Mouse (Mus musculus) midbrain, embryonic 12.5 days (tissue): ENCODE measurements around the gene Med16. TPM values are rescaled to one million over a fixed set of nuclear protein-coding genes. Genes with fewer than 3 reads are reported as not detected.

ENCODE experiments used
- ATAC-seq: fragments of 200-750 bp; cut with Nextera tagmentation; 2 replicates; pipeline ENCODE4 v1.8.0; 2017; ENCODE audit warnings: low read depth, moderate TSS enrichment, moderate library complexity; ENCODE audit not compliant: low FRiP score
- H3K27ac ChIP-seq: fragments of 300-500 bp; sonication (generic); replicated peaks from 2 replicates; pipeline ENCODE4 v1.5.1; 2016; ENCODE audit warnings: mild to moderate bottlenecking
- H3K27me3 ChIP-seq: fragments of 300-500 bp; sonication (generic); 2 replicates; pipeline ENCODE4 v1.6.1; 2016; ENCODE audit warnings: mild to moderate bottlenecking
- H3K36me3 ChIP-seq: fragments of 300-500 bp; sonication (generic); 2 replicates; pipeline ENCODE4 v1.6.1; 2016
- H3K4me1 ChIP-seq: fragments of 300-500 bp; sonication (generic); 2 replicates; pipeline ENCODE4 v1.6.1; 2016
- H3K4me2 ChIP-seq: fragments of 300-500 bp; sonication (generic); replicated peaks from 2 replicates; pipeline ENCODE4 v1.6.1; 2016; ENCODE audit warnings: mild to moderate bottlenecking, moderate library complexity
- H3K4me3 ChIP-seq: fragments of 300-500 bp; sonication (generic); 2 replicates; pipeline ENCODE4 v1.5.1; 2016; ENCODE audit warnings: mild to moderate bottlenecking
- H3K9ac ChIP-seq: fragments of 300-500 bp; sonication (generic); replicated peaks from 2 replicates; pipeline ENCODE4 v1.6.1; 2016; ENCODE audit warnings: mild to moderate bottlenecking, moderate library complexity
- H3K9me3 ChIP-seq: fragments of 300-500 bp; sonication (generic); 2 replicates; pipeline ENCODE4 v1.6.1; 2016; ENCODE audit warnings: mild to moderate bottlenecking
- WGBS: fragments of 180-500 bp; shearing (Covaris S2); methylation state at CpG from one replicate; pipeline ENCODE4 v1.1.7; 2016; 5-methylcytosine and 5-hydroxymethylcytosine counted together
- polyA plus RNA-seq: library from polyadenylated mRNA; unstranded; fragments of >200 nt; fragmentation: Nextera tagmentation; extraction: Ambion mirVana; gene quantifications from 2 replicates; pipeline ENCODE4 v1.2.1, GENCODE M21; 2016

Med16 gene
- 65.4 and 68.4 TPM in 2 replicates for polyA plus RNA-seq

DNA sequence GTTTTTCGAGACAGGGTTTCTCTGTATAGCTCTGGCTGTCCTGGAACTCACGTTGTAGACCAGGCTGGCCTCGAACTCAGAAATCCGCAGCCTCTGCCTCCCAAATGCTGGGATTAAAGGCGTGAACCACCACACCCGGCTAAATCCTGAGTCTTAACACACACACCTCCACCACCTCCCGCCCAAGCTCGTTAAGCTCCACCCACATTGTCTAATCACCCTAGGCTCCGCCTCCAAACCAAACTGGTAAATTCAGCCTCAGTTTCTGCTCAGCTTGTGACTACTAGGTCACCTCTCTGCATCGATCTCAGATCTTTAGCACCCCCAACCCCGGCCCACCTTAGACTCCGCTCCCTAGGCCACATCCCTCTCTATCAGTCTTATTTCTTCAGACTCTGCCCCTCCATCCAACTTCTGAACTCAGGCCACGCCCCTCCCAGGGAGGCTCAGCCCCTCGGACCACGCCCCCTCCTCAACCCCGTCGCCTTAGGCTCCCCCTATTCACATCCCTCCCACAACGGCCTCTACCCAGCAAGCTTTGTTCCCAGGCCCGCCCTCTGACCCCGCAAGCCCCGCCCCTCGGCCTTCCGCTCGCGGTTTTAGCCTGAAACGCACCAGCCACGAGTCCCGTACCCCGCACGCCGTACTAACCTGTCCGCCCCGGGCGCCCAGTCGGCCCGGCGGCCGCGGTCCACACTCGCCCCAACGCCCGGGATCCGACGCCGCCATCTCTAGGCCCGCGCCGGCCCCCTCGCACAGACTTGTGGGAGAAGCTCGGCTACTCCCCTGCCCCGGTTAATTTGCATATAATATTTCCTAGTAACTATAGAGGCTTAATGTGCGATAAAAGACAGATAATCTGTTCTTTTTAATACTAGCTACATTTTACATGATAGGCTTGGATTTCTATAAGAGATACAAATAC is at the start of gene Med16:
Med16 (minus strand) TSS at position 757 of the 925 bp plus-strand sequence.
- WGBS = 2% methylated on average over 52 of the region's 52 CpGs

DNA sequence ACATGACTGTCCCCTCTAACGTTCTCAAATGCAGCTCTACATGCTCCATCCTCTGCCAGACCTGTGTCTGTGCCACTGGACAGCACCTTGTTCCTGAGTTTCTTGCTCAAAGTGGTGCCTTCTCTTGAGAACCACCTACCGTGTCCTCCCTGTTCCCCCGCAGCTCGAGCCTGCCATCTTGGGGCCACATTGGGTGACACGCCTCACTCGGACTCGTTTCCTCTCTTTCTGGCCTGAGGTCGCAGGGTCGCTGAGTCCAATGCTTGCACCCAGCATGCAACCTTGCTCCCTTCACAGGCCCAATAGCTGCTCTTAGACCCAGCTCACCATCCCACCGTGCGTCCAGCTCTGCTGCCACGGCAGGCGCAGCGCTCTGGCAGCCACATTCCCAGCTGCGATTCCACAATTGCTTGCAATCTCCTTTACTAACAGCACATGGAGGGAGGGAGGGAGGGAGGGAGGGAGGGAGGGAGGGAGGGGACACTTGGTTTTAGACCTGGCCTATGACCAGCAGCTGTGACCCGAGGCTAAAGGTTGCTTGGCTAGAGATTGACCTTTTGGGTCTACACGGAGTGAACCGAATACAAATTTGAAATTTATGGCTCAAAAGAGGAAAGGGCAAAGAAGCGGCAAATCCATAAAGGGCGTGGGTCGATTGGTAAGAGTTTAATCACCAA is 49.6 kb upstream of the Med16 start:
- H3K36me3 ChIP-seq = peaks cover 22% of the 10 kb centered on the region
- peak overlapping the region; percentile 1; the same call in 1 of the 2 replicates for H3K4me2 ChIP-seq
- H3K27ac ChIP-seq = no peak overlapping the region
- H3K4me3 ChIP-seq = no peak overlapping the region
- ATAC-seq = no peak
- no peak overlapping the region for H3K9ac ChIP-seq
- WGBS = 12% methylated on average over 21 of the region's 21 CpGs
- H3K27me3 ChIP-seq = no peaks in the 10 kb centered on the region
- peaks cover 11% of the 10 kb centered on the region for H3K4me1 ChIP-seq
- H3K9me3 ChIP-seq = no peaks in the 10 kb centered on the region

More for the DNA sequence above, at the start of gene Med16:
- peak; percentile 93 for ATAC-seq
- H3K36me3 ChIP-seq = peaks cover 57% of the 10 kb centered on the region
- no peaks in the 10 kb centered on the region for H3K27me3 ChIP-seq
- peaks cover 9% of the 10 kb centered on the region for H3K4me1 ChIP-seq
- no peaks in the 10 kb centered on the region for H3K9me3 ChIP-seq
- peak within 1 kb of the TSS; percentile 73 for H3K9ac ChIP-seq
- H3K4me3 ChIP-seq = peak within 1 kb of the TSS; percentile 64
- H3K27ac ChIP-seq = peak within 1 kb of the TSS; percentile 98
- H3K4me2 ChIP-seq = peak within 1 kb of the TSS; percentile 46

DNA sequence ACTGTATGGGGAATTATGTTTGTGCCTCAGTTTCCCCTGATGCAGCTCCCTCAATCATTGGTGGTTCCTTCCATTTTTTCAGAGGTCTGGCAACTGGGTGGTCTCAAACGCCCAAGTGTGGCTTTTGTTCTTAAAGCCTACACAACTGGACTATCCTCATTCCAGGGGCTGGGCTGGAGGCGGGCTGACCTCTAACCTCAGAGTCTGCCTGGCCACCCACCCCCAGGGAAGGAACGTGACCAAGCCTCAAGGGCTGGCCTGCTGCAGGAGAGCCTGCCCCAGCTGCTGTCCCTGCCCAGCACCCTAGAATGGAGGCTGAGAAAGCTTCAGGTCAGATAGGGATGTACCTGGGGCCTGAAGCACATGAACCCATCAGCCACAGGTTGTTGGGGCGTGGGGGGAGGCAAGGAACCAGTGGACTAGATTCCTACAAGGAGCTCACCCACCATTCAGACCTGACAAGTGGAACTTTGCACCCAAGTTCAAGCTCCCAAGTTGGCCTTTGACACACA is 48.0 kb upstream of the Med16 start:
- H3K4me1 ChIP-seq = peaks cover 11% of the 10 kb centered on the region
- no peaks in the 10 kb centered on the region for H3K27me3 ChIP-seq
- WGBS = 14% methylated on average over 4 of the region's 4 CpGs
- no peak overlapping the region for H3K27ac ChIP-seq
- H3K4me2 ChIP-seq = no peak overlapping the region
- no peaks in the 10 kb centered on the region for H3K9me3 ChIP-seq
- ATAC-seq = no peak
- no peak overlapping the region for H3K9ac ChIP-seq
- no peak overlapping the region for H3K4me3 ChIP-seq
- peaks cover 17% of the 10 kb centered on the region for H3K36me3 ChIP-seq

GRCm38 (mm10) chr10:79955691-79956090 is 47.0 kb upstream of the Med16 start:
- no peak for ATAC-seq
- no peak overlapping the region for H3K27ac ChIP-seq
- WGBS = 76% methylated on average over 9 of the region's 9 CpGs
- H3K9me3 ChIP-seq = no peaks in the 10 kb centered on the region
- no peak overlapping the region for H3K4me2 ChIP-seq
- no peak overlapping the region for H3K4me3 ChIP-seq
- peaks cover 23% of the 10 kb centered on the region for H3K36me3 ChIP-seq
- peak overlapping the region; percentile 34; the same call in 1 of the 2 replicates for H3K9ac ChIP-seq
- no peaks in the 10 kb centered on the region for H3K27me3 ChIP-seq
- peaks cover 6% of the 10 kb centered on the region for H3K4me1 ChIP-seq

DNA sequence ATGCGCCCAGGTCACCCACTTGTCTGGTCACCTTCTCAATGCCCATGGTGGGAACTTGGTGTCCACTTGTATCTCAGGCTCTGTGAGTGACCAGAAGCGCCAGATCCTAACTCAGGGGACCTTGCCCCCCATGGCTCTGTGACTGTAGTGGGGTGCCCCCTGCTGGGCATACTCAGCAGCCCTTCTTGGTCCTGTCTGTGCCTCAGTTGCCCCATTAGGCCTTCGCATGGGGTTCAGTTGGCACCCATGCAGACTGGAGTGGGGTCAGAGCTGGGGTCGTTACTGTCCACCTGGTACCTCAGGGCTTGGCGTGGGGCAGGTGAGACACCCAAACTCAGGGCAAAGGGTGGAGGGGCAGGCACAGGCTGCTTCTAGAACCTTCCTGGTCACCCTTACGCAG is 45.2 kb upstream of the Med16 start:
- ATAC-seq = no peak
- WGBS = 87% methylated on average over 6 of the region's 6 CpGs

DNA sequence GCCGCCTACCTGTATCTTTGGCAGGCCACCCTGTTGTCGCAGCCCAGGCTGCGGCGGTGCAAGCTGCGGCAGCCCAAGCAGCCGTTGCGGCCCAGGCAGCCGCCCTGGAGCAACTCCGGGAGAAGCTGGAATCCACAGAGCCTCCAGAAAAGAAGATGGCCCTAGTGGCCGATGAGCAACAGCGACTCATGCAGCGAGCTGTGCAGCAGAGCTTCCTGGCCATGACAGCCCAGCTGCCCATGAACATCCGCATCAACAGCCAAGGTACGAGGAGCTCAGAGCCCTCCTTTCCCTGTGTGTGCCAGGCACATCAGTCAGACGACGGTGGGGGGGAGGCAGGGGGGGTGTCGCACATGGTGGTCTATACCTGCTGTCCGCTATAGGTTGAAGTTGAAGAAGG is 41.9 kb upstream of the Med16 start:
- Histone ChIP-seq H3K9ac (no peak overlapping the region), H3K4me3 (no peak overlapping the region), H3K4me2 (no peak overlapping the region), H3K27ac (no peak overlapping the region), H3K36me3 (peaks cover 44% of the 10 kb centered on the region), H3K9me3 (no peaks in the 10 kb centered on the region), H3K27me3 (no peaks in the 10 kb centered on the region), H3K4me1 (peaks cover 13% of the 10 kb centered on the region)
- no peak for ATAC-seq
- WGBS = 82% methylated on average over 18 of the region's 18 CpGs

More for the DNA sequence above, 45.2 kb upstream of the Med16 start:
- 0 out of 2 replicates have a peak, but pooled peaks cover 2% of the 10 kb centered on the region for H3K4me1 ChIP-seq
- H3K36me3 ChIP-seq = peaks cover 39% of the 10 kb centered on the region
- H3K27me3 ChIP-seq = no peaks in the 10 kb centered on the region
- no peak overlapping the region for H3K9ac ChIP-seq
- H3K4me3 ChIP-seq = no peak overlapping the region
- no peak overlapping the region for H3K4me2 ChIP-seq
- H3K27ac ChIP-seq = no peak overlapping the region
- no peaks in the 10 kb centered on the region for H3K9me3 ChIP-seq

- Histone ChIP-seq H3K27ac (no peak overlapping the region), H3K9ac (no peak overlapping the region), H3K9me3 (no peaks in the 10 kb centered on the region), H3K27me3 (no peaks in the 10 kb centered on the region), H3K4me3 (no peak overlapping the region), H3K4me1 (peaks cover 19% of the 10 kb centered on the region), H3K36me3 (peaks cover 44% of the 10 kb centered on the region), H3K4me2 (no peak overlapping the region)
- no peak for ATAC-seq
- WGBS = 94% methylated on average over 4 of the region's 4 CpGs
Observed at GRCm38 (mm10) chr10:79949873-79950272, 41.1 kb upstream of the Med16 start.

DNA sequence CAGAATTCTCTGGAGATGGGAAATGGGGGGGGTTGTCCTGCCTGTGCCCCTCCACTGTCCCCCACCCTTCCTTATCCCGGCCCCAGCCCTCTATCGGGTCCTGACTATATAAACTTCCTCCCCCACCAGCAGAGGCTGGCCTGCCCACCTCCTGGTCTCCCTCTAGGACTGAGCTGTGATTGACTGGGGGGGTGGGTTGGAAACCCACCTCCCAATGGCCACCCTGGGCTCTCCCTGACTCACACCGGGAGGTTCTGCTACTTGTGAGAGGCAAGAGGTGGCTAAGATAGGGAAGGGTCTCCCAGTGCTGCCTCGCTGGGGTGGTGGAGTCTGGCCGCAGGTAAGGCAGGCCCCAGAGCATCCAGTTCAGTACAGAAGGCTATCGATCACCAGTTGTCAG is 38.8 kb upstream of the Med16 start:
- H3K4me1 ChIP-seq = peaks cover 27% of the 10 kb centered on the region
- peaks cover 32% of the 10 kb centered on the region for H3K36me3 ChIP-seq
- no peak overlapping the region for H3K4me3 ChIP-seq
- H3K9ac ChIP-seq = no peak overlapping the region
- no peak for ATAC-seq
- 74% methylated on average over 6 of the region's 6 CpGs for WGBS
- H3K27me3 ChIP-seq = no peaks in the 10 kb centered on the region
- no peak overlapping the region for H3K27ac ChIP-seq
- H3K9me3 ChIP-seq = no peaks in the 10 kb centered on the region
- H3K4me2 ChIP-seq = no peak overlapping the region

- H3K27ac ChIP-seq = 0 out of 2 replicates have a peak overlapping the region, but pooled peaks have one; percentile 52
- 19% methylated on average over 7 of the region's 7 CpGs for WGBS
- no peaks in the 10 kb centered on the region for H3K9me3 ChIP-seq
- H3K4me3 ChIP-seq = no peak overlapping the region
- no peak overlapping the region for H3K4me2 ChIP-seq
- no peak for ATAC-seq
- no peaks in the 10 kb centered on the region for H3K27me3 ChIP-seq
- no peak overlapping the region for H3K9ac ChIP-seq
- peaks cover 27% of the 10 kb centered on the region for H3K4me1 ChIP-seq
- peaks cover 35% of the 10 kb centered on the region for H3K36me3 ChIP-seq
Observed at GRCm38 (mm10) chr10:79946752-79947322, 38.1 kb upstream of the Med16 start.

DNA sequence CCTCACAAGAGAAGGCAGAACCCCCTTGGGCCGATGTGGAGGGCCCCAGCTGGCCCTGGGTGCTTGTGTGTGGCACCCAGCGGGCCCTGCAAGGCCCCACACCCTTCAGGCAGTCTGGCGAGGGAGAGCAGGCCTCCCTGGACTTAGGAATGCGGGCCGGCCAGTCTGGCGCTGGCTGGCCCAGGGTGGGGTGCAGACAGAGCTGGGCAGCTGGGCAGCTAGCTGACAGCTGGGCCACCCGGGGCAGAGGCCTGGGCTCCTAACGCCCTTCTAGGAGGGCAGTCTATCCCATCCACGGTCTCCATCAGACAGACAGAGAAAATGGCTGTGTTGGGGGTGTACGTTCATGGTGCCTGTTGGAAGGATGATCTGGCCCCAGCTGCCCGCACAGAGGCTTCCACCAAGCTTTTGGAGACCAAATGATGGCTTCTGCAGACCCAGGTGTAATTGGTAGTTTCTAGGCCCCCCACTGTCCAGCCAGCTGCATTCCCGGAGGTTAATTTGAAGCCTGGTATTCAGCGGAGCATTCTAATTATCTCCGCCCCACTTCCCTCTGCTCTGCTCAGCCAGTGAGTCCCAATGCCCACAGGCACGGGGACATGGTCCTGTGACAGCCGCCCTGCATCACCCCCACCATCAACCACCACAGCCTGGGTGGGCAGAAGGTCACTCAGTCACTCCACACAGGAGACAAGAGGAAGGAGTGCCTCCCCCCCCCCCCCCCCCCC is 36.9 kb upstream of the Med16 start:
- Histone ChIP-seq H3K4me2 (0 out of 2 replicates have a peak overlapping the region, but pooled peaks have one; percentile 4), H3K27me3 (no peaks in the 10 kb centered on the region), H3K9ac (no peak overlapping the region), H3K36me3 (peaks cover 25% of the 10 kb centered on the region), H3K9me3 (no peaks in the 10 kb centered on the region), H3K27ac (peak overlapping the region; percentile 52), H3K4me3 (no peak overlapping the region), H3K4me1 (peaks cover 27% of the 10 kb centered on the region)
- WGBS = 21% methylated on average over 16 of the region's 16 CpGs
- peak; percentile 66 for ATAC-seq

- peaks cover 27% of the 10 kb centered on the region for H3K4me1 ChIP-seq
- H3K9ac ChIP-seq = no peak overlapping the region
- peak overlapping the region; percentile 27; the same call in 1 of the 2 replicates for H3K27ac ChIP-seq
- 78% methylated on average over 9 of the region's 9 CpGs for WGBS
- no peak for ATAC-seq
- H3K9me3 ChIP-seq = no peaks in the 10 kb centered on the region
- H3K4me3 ChIP-seq = no peak overlapping the region
- peaks cover 11% of the 10 kb centered on the region; the same call in 1 of the 2 replicates for H3K36me3 ChIP-seq
- H3K27me3 ChIP-seq = no peaks in the 10 kb centered on the region
- no peak overlapping the region for H3K4me2 ChIP-seq
Observed at GRCm38 (mm10) chr10:79943471-79943901, 34.8 kb upstream of the Med16 start.
